Mouse (Mus musculus) liver, adult (tissue): ENCODE results near the gene Caml.

Source experiments
- GATA4 ChIP-seq: IDR thresholded peaks from 2 replicates; pipeline ENCODE4 v1.6.1; 2014; ENCODE audit warnings: mild to moderate bottlenecking, low read length; ENCODE audit not compliant: insufficient replicate concordance

Gene Caml

GRCm38 (mm10) chr13:55622649-55623541, at the start of gene Caml:
Gene Caml, plus strand, starts transcription at chr13:55623005.
- no peak for TF ChIP-seq GATA4

DNA sequence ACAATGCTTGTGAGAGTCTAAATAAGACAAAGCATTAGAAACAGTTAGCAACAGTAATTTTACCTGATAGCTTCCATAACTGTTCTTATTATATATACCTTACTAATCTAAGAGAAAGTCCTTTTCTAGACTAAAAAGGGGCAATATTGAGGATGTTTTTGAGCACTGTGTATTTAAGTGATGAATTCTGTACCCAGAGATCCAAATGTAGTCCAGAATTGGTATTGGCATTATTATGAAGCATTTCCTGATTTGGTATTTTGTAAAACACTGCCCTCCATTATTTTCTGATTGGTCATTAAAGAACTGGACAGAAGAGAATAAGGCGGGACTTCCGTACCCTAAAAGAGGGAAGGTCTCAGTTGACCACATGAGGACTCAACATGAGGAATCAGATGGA, 49.4 kb upstream of the Caml start, which contains the start of gene Tmed9:
Gene Tmed9, plus strand, starts transcription at position 301 of the 400 bp plus-strand sequence.
- no peak for TF ChIP-seq GATA4

GRCm38 (mm10) chr13:55574321-55574720, 48.5 kb upstream of the Caml start:
- TF ChIP-seq GATA4: no peak

- no peak for TF ChIP-seq GATA4
These were observed 46.9 kb upstream of the Caml start for GRCm38 (mm10) chr13:55575932-55576331.

GRCm38 (mm10) chr13:55578086-55578485, 44.7 kb upstream of the Caml start:
- no peak for TF ChIP-seq GATA4

GRCm38 (mm10) chr13:55591961-55592490, 30.8 kb upstream of the Caml start:
- no peak for TF ChIP-seq GATA4

- 0 out of 2 replicates have a peak, but pooled peaks have one; percentile 14 for TF ChIP-seq GATA4
These were observed 30.1 kb upstream of the Caml start for GRCm38 (mm10) chr13:55592512-55593253.

DNA sequence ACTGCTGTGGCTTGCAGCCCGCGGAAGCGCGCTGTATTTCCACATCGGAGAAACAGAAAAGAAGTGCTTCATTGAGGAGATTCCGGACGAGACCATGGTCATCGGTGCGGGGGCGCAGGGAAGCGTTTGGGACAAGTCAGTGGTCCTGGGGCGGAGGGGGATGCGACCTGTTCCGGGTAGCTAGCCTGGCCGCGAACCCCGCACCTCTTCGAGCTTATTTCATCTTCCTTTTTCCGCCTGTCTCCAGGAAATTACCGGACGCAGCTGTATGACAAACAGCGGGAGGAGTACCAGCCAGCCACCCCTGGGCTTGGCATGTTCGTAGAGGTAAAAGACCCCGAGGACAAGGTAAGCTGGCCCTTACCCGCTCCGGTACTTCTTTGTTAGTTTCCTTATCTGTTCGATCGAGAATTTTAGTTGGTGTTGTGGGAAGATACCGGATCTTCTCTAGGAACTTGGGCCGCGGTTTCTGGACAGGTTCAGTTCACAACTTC, 29.5 kb upstream of the Caml start:
- no peak for TF ChIP-seq GATA4

DNA sequence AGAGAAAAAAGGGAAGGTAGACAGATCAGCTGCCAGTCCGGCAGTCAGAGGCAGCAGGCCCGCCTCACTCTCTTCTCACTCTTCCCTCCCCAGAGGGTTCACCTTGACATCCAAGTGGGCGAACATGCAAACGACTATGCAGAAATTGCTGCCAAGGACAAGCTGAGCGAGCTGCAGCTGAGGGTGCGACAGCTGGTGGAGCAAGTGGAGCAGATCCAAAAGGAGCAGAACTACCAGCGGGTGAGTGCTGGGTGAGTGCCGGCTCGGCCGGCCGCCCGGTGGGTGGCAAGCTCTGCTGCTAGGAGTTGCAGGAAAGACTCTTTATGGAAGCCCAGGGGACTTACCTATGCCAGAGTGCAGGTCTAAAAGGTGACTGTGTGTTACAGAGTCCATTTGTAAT, 27.4 kb upstream of the Caml start:
- TF ChIP-seq GATA4: no peak

DNA sequence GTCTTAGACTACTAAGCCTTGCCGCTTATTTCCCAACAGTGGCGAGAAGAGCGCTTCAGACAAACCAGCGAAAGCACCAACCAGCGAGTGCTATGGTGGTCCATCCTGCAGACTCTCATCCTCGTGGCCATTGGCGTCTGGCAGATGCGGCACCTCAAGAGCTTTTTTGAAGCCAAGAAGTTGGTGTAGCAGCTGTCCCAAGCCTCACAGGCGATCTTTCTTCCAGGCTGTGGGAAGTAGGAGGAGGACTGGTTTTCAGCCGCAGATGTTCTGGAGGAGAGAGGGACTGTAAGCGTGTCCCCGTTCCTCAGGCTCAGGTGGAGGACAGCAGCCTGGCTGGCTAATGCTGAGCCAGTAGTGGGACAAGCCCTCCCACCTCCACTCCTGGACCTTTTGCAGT, 26.0 kb upstream of the Caml start:
- TF ChIP-seq GATA4: no peak

GRCm38 (mm10) chr13:55599566-55600540, 23.0 kb upstream of the Caml start, which contains the start of gene B4galt7:
Gene B4galt7, plus strand, starts transcription at chr13:55599896.
- no peak for TF ChIP-seq GATA4

- TF ChIP-seq GATA4: no peak
These were observed 22.1 kb upstream of the Caml start for GRCm38 (mm10) chr13:55600657-55601056.

- TF ChIP-seq GATA4: no peak
These were observed 21.2 kb upstream of the Caml start for GRCm38 (mm10) chr13:55601611-55602010.

DNA sequence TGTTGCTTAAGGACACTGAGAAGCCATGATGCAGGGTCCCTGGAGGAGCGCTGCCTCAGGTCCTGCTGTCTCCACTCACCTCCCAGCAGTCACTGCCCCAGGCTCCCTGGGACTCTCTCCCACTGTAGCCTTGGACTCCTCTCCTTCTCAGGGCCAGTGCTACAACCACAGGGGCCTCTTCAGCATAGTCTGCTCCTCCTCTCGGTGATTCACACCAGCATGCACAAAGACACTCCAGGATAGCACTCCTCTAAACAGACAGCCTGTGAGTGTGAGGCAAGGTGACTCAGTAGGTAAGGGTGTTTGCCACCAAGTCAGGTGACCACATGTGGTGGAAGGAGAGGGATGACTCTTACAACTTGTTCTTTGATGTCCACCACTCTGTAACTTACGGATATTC, 18.2 kb upstream of the Caml start:
- TF ChIP-seq GATA4: no peak
